Comparison of ENCODE assay signal across 13 mouse cellular contexts in genomic region chr2:72145281-72145875, GRCm38 (mm10).
DNase-seq lines count a peak whose midpoint lies in the region; ATAC-seq and TF ChIP-seq lines count a peak whose summit lies in the region.
"Had no signal": no experiment of that assay in that cellular context is flagged by ENCODE, and none has a peak within 500 bp of the region (broad histone marks: within the 10 kb centered on the region; RNA-seq: fewer than 3 reads in every experiment).

No protein-coding gene starts in this region.

- 0 out of 2 replicates have a peak, but pooled peaks cover 8% of the 10 kb centered on the region for H3K4me1 ChIP-seq in kidney, postnatal 0 days (replicated peaks; ENCODE audit: insufficient read depth, low read length)
- H3K4me1 ChIP-seq in thymus, adult 2 months (replicated peaks; ENCODE audit: control insufficient read depth, insufficient read depth, low read length), result peaks cover 15% of the 10 kb centered on the region
- 0 out of 2 replicates have a peak, but pooled peaks cover 4% of the 10 kb centered on the region for H3K4me1 ChIP-seq in liver, embryonic 12.5 days

- no peak overlapping the region for H3K4me2 ChIP-seq in kidney, postnatal 0 days (ENCODE audit: low read length)
- H3K4me2 ChIP-seq in liver, embryonic 12.5 days, result no peak overlapping the region
- H3K4me2 ChIP-seq: forebrain, embryonic 15.5 days; midbrain, embryonic 11.5 days had no signal

- no peak for ATAC-seq in kidney, postnatal 0 days (replicated peaks; ENCODE audit: low FRiP score, low read depth)
- peak; percentile 33; the same call in 1 of the 2 replicates for ATAC-seq in granulocyte monocyte progenitor cell, adult 5-6 weeks (replicated peaks; ENCODE audit: poor library complexity, severe bottlenecking)
- no peak for ATAC-seq in liver, embryonic 12.5 days
- ATAC-seq: forebrain, embryonic 15.5 days had no signal

- DNase-seq in kidney, postnatal 0 days (ENCODE audit: low spot score), result peak; percentile 52
- DNase-seq in kidney, postnatal 25 days, result no peak
- peak; percentile 30 for DNase-seq in T-cell, adult 2 months (ENCODE audit: low spot score)
- DNase-seq in thymus, adult 2 months, result peak; percentile 51
- DNase-seq in layer of hippocampus, adult 2 months (ENCODE audit: low spot score in 2 of 2), result no peak
- DNase-seq: cerebellum, adult 11-12 months; layer of hippocampus, adult 9-11 months; liver had no signal

- H3K9me3 ChIP-seq in kidney, postnatal 0 days (replicated peaks; ENCODE audit: low read length), result no peaks in the 10 kb centered on the region
- H3K9me3 ChIP-seq in liver, embryonic 12.5 days (replicated peaks), result no peaks in the 10 kb centered on the region
- H3K9me3 ChIP-seq: embryonic facial prominence, embryonic 10.5 days; forebrain, embryonic 15.5 days had no signal

- no peaks in the 10 kb centered on the region for H3K36me3 ChIP-seq in kidney, postnatal 0 days (ENCODE audit: insufficient read depth, low read length)
- H3K36me3 ChIP-seq in thymus, adult 2 months (ENCODE audit: control insufficient read depth, insufficient read depth, low read length), result no peaks in the 10 kb centered on the region
- no peaks in the 10 kb centered on the region for H3K36me3 ChIP-seq in liver, embryonic 12.5 days
- H3K36me3 ChIP-seq: embryonic facial prominence, embryonic 10.5 days; forebrain, embryonic 15.5 days had no signal

- no peak for TF ChIP-seq POLR2A in thymus, adult 2 months (IDR thresholded peaks at IDR 0.05; ENCODE audit: control insufficient read depth, extremely low read depth, insufficient read depth, low read length, poor library complexity)

- peak overlapping the region; percentile 62; the same call in 1 of the 2 replicates for H3K27ac ChIP-seq in kidney, postnatal 0 days
- peak overlapping the region; percentile 88 for H3K27ac ChIP-seq in thymus, adult 2 months (ENCODE audit: control insufficient read depth, insufficient read depth, low read length)
- no peak overlapping the region for H3K27ac ChIP-seq in layer of hippocampus, adult 2 months
- H3K27ac ChIP-seq in liver, embryonic 12.5 days, result no peak overlapping the region
- H3K27ac ChIP-seq: embryonic facial prominence, embryonic 10.5 days; forebrain, embryonic 15.5 days had no signal

- 76% methylated on average over 11 of the region's 11 CpGs for WGBS in kidney, postnatal 0 days
- WGBS in thymus, adult 2 months, result 23% methylated on average over 11 of the region's 11 CpGs
- WGBS in liver, embryonic 12.5 days (ENCODE audit: insufficient replicate concordance), result 64% methylated on average over 11 of the region's 11 CpGs

- H3K27me3 ChIP-seq in kidney, postnatal 0 days (ENCODE audit: insufficient read depth, low read length), result no peaks in the 10 kb centered on the region
- H3K27me3 ChIP-seq in thymus, adult 2 months (ENCODE audit: control insufficient read depth, insufficient read depth, low read length), result no peaks in the 10 kb centered on the region
- 0 out of 2 replicates have a peak, but pooled peaks cover 4% of the 10 kb centered on the region for H3K27me3 ChIP-seq in liver, embryonic 12.5 days (replicated peaks)
- H3K27me3 ChIP-seq: forebrain, embryonic 15.5 days had no signal

- no peak overlapping the region for H3K9ac ChIP-seq in kidney, postnatal 0 days (ENCODE audit: low read depth, low read length)
- H3K9ac ChIP-seq in liver, embryonic 12.5 days, result no peak overlapping the region
- H3K9ac ChIP-seq: forebrain, embryonic 15.5 days had no signal

- TF ChIP-seq CTCF in kidney, postnatal 0 days (IDR thresholded peaks at IDR 0.05; ENCODE audit: low read depth), result no peak
- TF ChIP-seq CTCF in thymus, adult 2 months (IDR thresholded peaks at IDR 0.05; ENCODE audit: borderline replicate concordance, control insufficient read depth, extremely low read depth, insufficient read depth, low read length, poor library complexity), result no peak
- no peak for TF ChIP-seq CTCF in layer of hippocampus, adult 2 months (conservative IDR thresholded peaks at IDR 0.05)

- H3K4me3 ChIP-seq in kidney, postnatal 0 days (replicated peaks; ENCODE audit: low read depth, low read length), result no peak overlapping the region
- H3K4me3 ChIP-seq in thymus, adult 2 months (ENCODE audit: control insufficient read depth, insufficient read depth, low read length), result peak overlapping the region; percentile 13; the same call in 1 of the 2 replicates
- H3K4me3 ChIP-seq in layer of hippocampus, adult 2 months, result no peak overlapping the region
- H3K4me3 ChIP-seq in liver, embryonic 12.5 days, result no peak overlapping the region
- H3K4me3 ChIP-seq: embryonic facial prominence, embryonic 10.5 days; forebrain, embryonic 15.5 days had no signal

Comparison
In these comparisons a context has a peak if more than half of its experiments do, and no peak if none do; other contexts are left out.
1. DNase-seq: peak in kidney, postnatal 0 days (single experiment), T-cell, adult 2 months (single experiment) and thymus, adult 2 months (single experiment); none in kidney, postnatal 25 days (0 of 2) and layer of hippocampus, adult 2 months (0 of 2).
2. H3K27ac ChIP-seq: peak in kidney, postnatal 0 days (single experiment) and thymus, adult 2 months (single experiment); none in layer of hippocampus, adult 2 months (single experiment) and liver, embryonic 12.5 days (single experiment).